Mouse (Mus musculus): ENCODE measurements at regions not wholly inside any gene's neighbourhood (a gene's known extent, or its start where the extent isn't known, plus 50 kb on each side); places are given as distances from the start of the nearest gene placed in this dataset.

- no peak for TF ChIP-seq GATA1 (IDR thresholded peaks at IDR 0.05; ENCODE audit: borderline replicate concordance, low read length)
- TF ChIP-seq FLI1 (IDR thresholded peaks at IDR 0.05; ENCODE audit: low read length), result no peak
Measured at GRCm38 (mm10) chr4:93450831-93451230, 115.5 kb upstream of the Tusc1 start.
